Mouse (Mus musculus) embryonic facial prominence, embryonic 12.5 days (tissue): ENCODE data around the gene Ebf1. TPM values are rescaled to one million over a fixed set of nuclear protein-coding genes. Genes with fewer than 3 reads are reported as not detected.

ENCODE experiments used
- ATAC-seq: fragments of 200-750 bp; cut with Nextera tagmentation; 2 replicates; pipeline ENCODE4 v1.8.0; 2017; ENCODE audit not compliant: insufficient number of reproducible peaks, insufficient read depth, low FRiP score, low TSS enrichment
- H3K27ac ChIP-seq: fragments of 300-500 bp; sonication (generic); 2 replicates; pipeline ENCODE4 v1.5.1; 2016; ENCODE audit warnings: mild to moderate bottlenecking
- H3K27me3 ChIP-seq: fragments of 300-500 bp; sonication (generic); 2 replicates; pipeline ENCODE4 v1.6.1; 2016; ENCODE audit warnings: mild to moderate bottlenecking, moderate library complexity
- H3K36me3 ChIP-seq: fragments of 300-500 bp; sonication (generic); 2 replicates; pipeline ENCODE4 v1.6.1; 2016; ENCODE audit warnings: mild to moderate bottlenecking
- H3K4me1 ChIP-seq: fragments of 300-500 bp; sonication (generic); 2 replicates; pipeline ENCODE4 v1.6.1; 2016
- H3K4me2 ChIP-seq: fragments of 300-500 bp; sonication (generic); replicated peaks from 2 replicates; pipeline ENCODE4 v1.6.1; 2016; ENCODE audit warnings: mild to moderate bottlenecking, moderate library complexity
- H3K4me3 ChIP-seq: fragments of 300-500 bp; sonication (generic); 2 replicates; pipeline ENCODE4 v1.5.1; 2016; ENCODE audit warnings: mild to moderate bottlenecking
- H3K9ac ChIP-seq: fragments of 300-500 bp; sonication (generic); 2 replicates; pipeline ENCODE4 v1.6.1; 2016; ENCODE audit warnings: mild to moderate bottlenecking, moderate library complexity
- H3K9me3 ChIP-seq: fragments of 300-500 bp; sonication (generic); 2 replicates; pipeline ENCODE4 v1.6.1; 2016; ENCODE audit warnings: mild to moderate bottlenecking, moderate library complexity
- WGBS: fragments of 180-500 bp; shearing (Covaris S2); methylation state at CpG from one replicate; pipeline ENCODE4 v1.1.7; 2016; 5-methylcytosine and 5-hydroxymethylcytosine counted together
- polyA plus RNA-seq: library from polyadenylated mRNA; unstranded; fragments of >200 nt; fragmentation: Nextera tagmentation; extraction: Ambion mirVana; gene quantifications from 2 replicates; pipeline ENCODE4 v1.2.1, GENCODE M21; 2016

Ebf1 gene
- polyA plus RNA-seq, 1 experiment from 2014 or later = 66.2 TPM

DNA sequence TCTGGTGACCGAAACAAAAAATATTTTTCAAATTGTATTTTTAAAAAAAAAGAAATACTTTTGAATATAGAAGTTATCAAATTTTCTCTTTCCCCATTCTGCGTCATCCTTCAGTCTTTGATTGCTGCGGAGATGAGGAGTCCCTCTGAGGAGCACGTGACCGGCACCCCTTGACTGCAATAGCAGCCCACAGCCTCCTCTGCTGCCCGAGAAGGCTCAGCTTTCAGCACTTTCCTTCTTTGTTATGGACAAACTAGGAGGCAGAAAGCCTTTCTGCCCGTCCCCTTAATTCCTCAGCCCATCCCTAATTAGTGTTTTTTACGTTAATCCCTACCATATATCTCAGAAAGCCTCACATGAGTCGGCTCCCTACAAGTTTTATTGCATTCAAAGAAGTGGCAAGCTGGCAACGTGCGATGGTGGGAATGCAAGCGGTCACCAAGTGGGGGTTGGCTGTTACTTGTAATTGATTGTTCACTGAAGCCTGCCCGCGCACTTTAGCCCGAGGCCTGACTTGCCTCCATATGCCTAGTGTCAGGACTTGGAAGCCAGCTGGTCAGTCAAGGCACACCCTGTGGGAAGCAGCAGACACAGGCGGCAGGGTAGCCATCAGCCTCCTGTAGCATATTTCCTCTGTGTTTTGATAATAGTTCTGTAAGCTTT, 79.6 kb downstream of the Ebf1 start:
- WGBS = 8% methylated on average over 16 of the region's 16 CpGs
- no peak overlapping the region for H3K27ac ChIP-seq

GRCm38 (mm10) chr11:44700181-44700580, 83.1 kb downstream of the Ebf1 start:
- no peak overlapping the region for H3K9ac ChIP-seq
- H3K36me3 ChIP-seq = no peaks in the 10 kb centered on the region

More for the DNA sequence above, 79.6 kb downstream of the Ebf1 start:
- peak; percentile 65; the same call in 1 of the 2 replicates for ATAC-seq
- Histone ChIP-seq H3K4me1 (peaks cover 20% of the 10 kb centered on the region), H3K4me2 (peak overlapping the region; percentile 32), H3K9ac (no peak overlapping the region), H3K27me3 (no peaks in the 10 kb centered on the region), H3K4me3 (no peak overlapping the region), H3K9me3 (no peaks in the 10 kb centered on the region), H3K36me3 (no peaks in the 10 kb centered on the region)

DNA sequence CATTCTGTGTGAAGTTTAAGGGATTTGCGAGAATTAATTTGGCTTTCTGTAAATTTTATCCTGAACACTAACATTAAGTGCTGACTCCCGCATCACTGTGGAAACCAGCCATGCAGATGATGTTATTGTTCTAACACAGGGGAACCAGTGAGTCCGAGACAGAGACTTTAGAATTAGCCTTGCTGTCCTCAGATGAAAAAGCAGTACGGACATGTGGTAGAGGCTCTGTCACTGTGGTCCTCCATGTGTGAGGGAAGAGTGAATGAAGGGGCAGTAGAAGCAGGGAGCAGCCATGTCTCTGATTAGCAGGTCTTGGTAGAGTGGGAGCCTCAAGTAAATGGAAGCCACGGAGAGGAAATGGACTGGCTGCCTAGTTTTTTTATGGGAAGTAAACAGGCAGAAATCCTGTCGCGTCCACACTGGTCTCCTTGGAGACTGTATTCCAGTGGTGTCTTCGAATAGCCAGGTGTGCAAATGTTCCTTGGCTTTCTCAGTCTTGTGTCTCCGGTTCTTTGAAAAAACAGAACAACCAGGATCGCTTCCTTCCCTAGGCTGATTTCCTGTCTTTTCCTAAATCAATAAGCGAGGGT, 84.2 kb downstream of the Ebf1 start:
- no peaks in the 10 kb centered on the region for H3K27me3 ChIP-seq
- no peak for ATAC-seq
- H3K4me3 ChIP-seq = no peak overlapping the region
- no peak overlapping the region for H3K9ac ChIP-seq
- no peaks in the 10 kb centered on the region for H3K9me3 ChIP-seq
- WGBS = 46% methylated on average over 11 of the region's 11 CpGs
- peaks cover 15% of the 10 kb centered on the region for H3K4me1 ChIP-seq
- no peaks in the 10 kb centered on the region for H3K36me3 ChIP-seq
- H3K27ac ChIP-seq = peak overlapping the region; percentile 68
- H3K4me2 ChIP-seq = no peak overlapping the region

More at GRCm38 (mm10) chr11:44700181-44700580, 83.1 kb downstream of the Ebf1 start:
- H3K27me3 ChIP-seq = no peaks in the 10 kb centered on the region
- peaks cover 15% of the 10 kb centered on the region for H3K4me1 ChIP-seq
- H3K4me2 ChIP-seq = no peak overlapping the region
- H3K27ac ChIP-seq = no peak overlapping the region
- WGBS = 28% methylated on average over 4 of the region's 4 CpGs
- no peak for ATAC-seq
- H3K4me3 ChIP-seq = no peak overlapping the region
- no peaks in the 10 kb centered on the region for H3K9me3 ChIP-seq

DNA sequence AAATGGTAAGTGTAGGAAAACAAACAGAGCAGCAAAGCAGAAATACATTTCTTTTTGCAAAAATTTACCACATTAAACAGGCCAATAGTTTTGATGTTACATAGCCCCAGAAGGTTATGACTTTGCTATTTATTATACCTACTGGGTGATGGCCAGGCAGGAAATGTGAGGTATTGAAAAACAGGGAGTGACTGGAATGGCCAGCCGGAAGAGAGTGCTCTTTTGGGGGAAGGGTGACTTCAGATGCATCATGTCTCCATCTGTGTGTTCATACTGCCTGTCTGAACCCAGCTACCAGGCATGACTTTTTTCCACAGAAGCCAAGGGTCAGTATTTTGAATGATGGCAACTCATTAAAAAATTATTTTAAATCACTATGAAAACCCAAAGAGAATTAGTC, 84.7 kb downstream of the Ebf1 start:
- no peak overlapping the region for H3K4me2 ChIP-seq
- H3K27me3 ChIP-seq = no peaks in the 10 kb centered on the region
- no peak overlapping the region for H3K9ac ChIP-seq
- ATAC-seq = no peak
- H3K4me1 ChIP-seq = peaks cover 10% of the 10 kb centered on the region
- no peak overlapping the region for H3K4me3 ChIP-seq
- no peak overlapping the region for H3K27ac ChIP-seq
- H3K36me3 ChIP-seq = no peaks in the 10 kb centered on the region
- 28% methylated on average over 1 of the region's 1 CpGs for WGBS
- H3K9me3 ChIP-seq = no peaks in the 10 kb centered on the region

DNA sequence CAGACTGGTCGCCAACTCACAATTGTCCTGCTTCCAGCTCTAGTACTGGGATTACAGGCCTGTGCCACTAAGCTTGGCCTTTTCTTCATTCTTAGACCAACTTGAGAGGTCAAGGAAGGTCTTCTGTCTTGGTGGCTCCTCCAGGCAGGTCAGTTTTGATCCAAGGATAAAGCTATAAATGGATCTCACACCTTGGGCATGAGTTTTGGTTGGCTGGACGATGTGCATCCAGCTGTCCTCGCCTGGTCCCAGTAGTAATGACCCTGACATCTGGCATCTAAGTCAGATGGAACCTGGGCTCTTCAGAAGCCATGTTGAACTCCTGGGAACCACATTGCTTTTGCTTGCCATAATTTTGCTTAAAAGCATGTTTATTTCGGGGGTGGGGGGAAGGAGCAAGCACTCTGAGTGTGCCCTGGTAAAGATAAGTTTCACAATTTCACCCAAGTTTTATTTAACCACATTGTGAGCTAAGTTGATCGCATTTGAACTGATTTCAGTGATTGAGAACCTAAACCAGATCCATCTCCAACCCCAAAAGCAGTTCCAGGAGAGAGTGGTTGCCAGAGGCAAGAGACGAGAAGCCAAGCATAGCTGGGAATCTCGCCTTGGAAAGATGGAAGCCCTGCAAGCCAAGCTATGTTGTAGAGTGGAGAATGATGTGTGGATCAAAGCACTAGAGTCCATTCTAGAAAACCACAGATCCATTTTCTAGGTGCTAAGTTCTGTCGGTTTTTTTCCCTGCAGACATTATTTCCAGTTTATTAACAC, 85.8 kb downstream of the Ebf1 start:
- Histone ChIP-seq H3K4me3 (no peak overlapping the region), H3K4me1 (peaks cover 12% of the 10 kb centered on the region), H3K27me3 (no peaks in the 10 kb centered on the region), H3K9ac (no peak overlapping the region), H3K9me3 (no peaks in the 10 kb centered on the region), H3K36me3 (no peaks in the 10 kb centered on the region), H3K4me2 (no peak overlapping the region), H3K27ac (no peak overlapping the region)
- WGBS = 91% methylated on average over 8 of the region's 8 CpGs
- ATAC-seq = no peak

DNA sequence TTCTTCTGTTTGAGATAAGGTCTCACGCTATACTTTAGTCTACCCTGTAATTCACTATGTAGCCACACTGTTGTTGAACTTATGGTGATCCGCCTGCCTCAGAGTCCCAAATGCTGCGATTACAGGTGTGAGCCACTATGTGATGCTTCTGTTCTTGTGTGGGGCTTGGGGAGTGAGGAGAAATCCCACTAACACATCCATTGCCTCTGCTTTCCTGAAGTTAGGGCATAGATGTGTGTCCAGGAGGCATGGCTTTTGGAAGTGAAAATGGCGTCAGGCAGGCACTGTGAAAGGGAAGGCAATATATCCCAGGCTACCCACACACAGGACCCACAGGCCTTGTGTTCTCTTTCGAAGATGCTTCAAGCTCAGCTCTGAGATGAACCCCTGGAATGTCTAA, 86.8 kb downstream of the Ebf1 start:
- Histone ChIP-seq H3K4me2 (no peak overlapping the region), H3K27me3 (no peaks in the 10 kb centered on the region), H3K4me1 (peaks cover 14% of the 10 kb centered on the region), H3K36me3 (no peaks in the 10 kb centered on the region), H3K4me3 (no peak overlapping the region), H3K9me3 (no peaks in the 10 kb centered on the region), H3K9ac (no peak overlapping the region), H3K27ac (no peak overlapping the region)
- WGBS = 95% methylated on average over 5 of the region's 5 CpGs
- no peak for ATAC-seq

GRCm38 (mm10) chr11:44705811-44706210, 88.7 kb downstream of the Ebf1 start:
- H3K4me1 ChIP-seq = peaks cover 22% of the 10 kb centered on the region
- H3K27me3 ChIP-seq = no peaks in the 10 kb centered on the region
- WGBS = 90% methylated on average over 1 of the region's 1 CpGs
- no peaks in the 10 kb centered on the region for H3K36me3 ChIP-seq
- no peak overlapping the region for H3K4me2 ChIP-seq
- no peak for ATAC-seq
- H3K9me3 ChIP-seq = no peaks in the 10 kb centered on the region
- no peak overlapping the region for H3K4me3 ChIP-seq
- H3K9ac ChIP-seq = no peak overlapping the region
- H3K27ac ChIP-seq = no peak overlapping the region

- Histone ChIP-seq H3K4me1 (peaks cover 19% of the 10 kb centered on the region), H3K4me3 (no peak overlapping the region), H3K4me2 (no peak overlapping the region), H3K9ac (no peak overlapping the region), H3K27ac (no peak overlapping the region), H3K27me3 (no peaks in the 10 kb centered on the region), H3K9me3 (no peaks in the 10 kb centered on the region), H3K36me3 (no peaks in the 10 kb centered on the region)
- 74% methylated on average over 2 of the region's 2 CpGs for WGBS
- no peak for ATAC-seq
Measured at GRCm38 (mm10) chr11:44706386-44706785, 89.3 kb downstream of the Ebf1 start.

GRCm38 (mm10) chr11:44707381-44708289, 90.5 kb downstream of the Ebf1 start:
- H3K27ac ChIP-seq = peak overlapping the region; percentile 54
- 6% methylated on average over 13 of the region's 13 CpGs for whole genome bisulfite sequencing
- no peak for ATAC-seq
- H3K9ac ChIP-seq = no peak overlapping the region
- H3K9me3 ChIP-seq = no peaks in the 10 kb centered on the region
- H3K36me3 ChIP-seq = no peaks in the 10 kb centered on the region
- no peak overlapping the region for H3K4me3 ChIP-seq
- H3K4me2 ChIP-seq = peak overlapping the region; percentile 22
- H3K27me3 ChIP-seq = no peaks in the 10 kb centered on the region
- peaks cover 16% of the 10 kb centered on the region for H3K4me1 ChIP-seq

DNA sequence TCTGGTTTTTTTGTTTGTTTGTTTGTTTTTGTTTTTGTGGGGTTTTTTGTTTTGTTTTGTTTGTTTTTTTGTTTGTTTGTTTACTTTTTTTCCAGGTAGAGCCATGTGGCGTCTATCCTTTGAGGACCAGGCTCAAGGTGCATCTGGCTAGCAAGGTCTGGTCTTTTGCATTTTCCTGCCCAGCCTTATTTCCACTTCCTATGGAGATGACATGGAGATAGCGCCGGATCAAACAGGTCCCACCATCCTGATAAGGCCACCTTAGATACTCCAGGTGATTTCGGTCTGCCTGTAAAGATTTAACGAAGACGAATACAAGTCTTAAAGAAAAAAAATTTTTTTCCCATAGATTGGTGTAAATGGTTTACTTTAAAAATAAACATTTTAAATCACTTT, 91.2 kb downstream of the Ebf1 start:
- H3K27ac ChIP-seq = no peak overlapping the region
- no peak for ATAC-seq
- no peaks in the 10 kb centered on the region for H3K36me3 ChIP-seq
- no peaks in the 10 kb centered on the region for H3K27me3 ChIP-seq
- no peak overlapping the region for H3K4me3 ChIP-seq
- H3K4me1 ChIP-seq = peaks cover 18% of the 10 kb centered on the region
- no peaks in the 10 kb centered on the region for H3K9me3 ChIP-seq
- no peak overlapping the region for H3K4me2 ChIP-seq
- WGBS = 75% methylated on average over 6 of the region's 6 CpGs
- H3K9ac ChIP-seq = no peak overlapping the region

- Histone ChIP-seq H3K36me3 (no peaks in the 10 kb centered on the region), H3K4me2 (no peak overlapping the region), H3K9me3 (no peaks in the 10 kb centered on the region), H3K27ac (no peak overlapping the region), H3K4me3 (no peak overlapping the region), H3K27me3 (no peaks in the 10 kb centered on the region), H3K9ac (no peak overlapping the region), H3K4me1 (peaks cover 19% of the 10 kb centered on the region)
- no peak for ATAC-seq
Measured at GRCm38 (mm10) chr11:44709073-44709618, 92.0 kb downstream of the Ebf1 start.
